Mouse (Mus musculus) brain, embryonic 14.5 days (tissue): ENCODE measurements around the gene Ece2. TPM values are rescaled to one million over a fixed set of nuclear protein-coding genes. Genes with fewer than 3 reads are reported as not detected.

Source experiments
- DNase-seq: peaks from one replicate; pipeline ENCODE4 v3.0.0-alpha.2; 2011; ENCODE audit warnings: low read depth
- CTCF ChIP-seq: fragments of 200-500 bp; IDR thresholded peaks from 2 replicates; pipeline ENCODE4 v1.5.1; 2012; ENCODE audit warnings: inconsistent platforms, mild to moderate bottlenecking, moderate library complexity, borderline replicate concordance; ENCODE audit not compliant: insufficient read depth, insufficient read length; ENCODE audit errors: extremely low read depth
- POLR2A ChIP-seq: fragments of 200-500 bp; IDR thresholded peaks from 2 replicates; pipeline ENCODE4 v1.6.1; 2012; ENCODE audit warnings: mild to moderate bottlenecking, inconsistent platforms, borderline replicate concordance; ENCODE audit not compliant: poor library complexity, insufficient read depth, insufficient read length, severe bottlenecking; ENCODE audit errors: extremely low read depth
- polyA plus RNA-seq: library from polyadenylated mRNA; depleted of rRNA; stranded (reverse); fragments of >200 nt; gene quantifications from 2 replicates; pipeline ENCODE4 v1.2.3, GENCODE M21; 2012; rRNA removed

Ece2 gene
- 27.3 and 27.7 TPM in 2 replicates for polyA plus RNA-seq

- no peak for TF ChIP-seq CTCF
- TF ChIP-seq POLR2A: 0 out of 2 replicates have a peak, but pooled peaks have one; percentile 21
- peak; percentile 57 for DNase-seq
These were observed at the start of gene Ece2 for GRCm38 (mm10) chr16:20629731-20630634. TSS of gene Ece2 (plus strand) at chr16:20629828.

DNA sequence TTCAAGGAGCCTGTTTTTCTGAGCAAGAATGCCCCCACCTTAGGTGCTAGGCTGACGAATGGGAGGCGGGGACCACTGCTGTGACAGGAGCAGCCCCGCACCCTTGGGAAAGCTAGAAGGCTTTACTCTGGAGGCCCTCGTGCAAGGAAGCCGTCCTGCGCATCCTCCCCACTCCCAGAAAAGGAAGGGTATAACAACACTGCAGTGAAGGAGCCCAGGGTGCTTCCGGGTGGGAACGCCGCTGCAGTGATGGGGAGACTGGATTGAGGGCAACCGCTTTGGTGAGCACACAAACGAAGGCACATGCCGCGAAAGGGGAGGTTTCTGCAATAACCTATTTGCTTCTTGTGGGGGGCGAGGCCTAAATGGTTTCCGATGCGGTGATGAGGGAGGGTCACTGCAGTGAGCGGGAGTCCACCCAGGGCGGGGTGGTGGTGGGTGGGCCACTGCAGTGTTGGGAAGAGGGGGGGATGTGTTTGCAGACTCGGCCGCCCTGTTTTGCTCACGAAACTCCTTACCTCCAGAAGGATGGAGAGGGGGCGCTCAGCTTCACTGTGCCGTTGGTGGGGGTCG, 40.2 kb upstream of the Ece2 start, which contains the start of gene Vwa5b2:
Vwa5b2 (plus strand) TSS at position 106 of the 573 bp plus-strand sequence.
- no peak for DNase-seq
- TF ChIP-seq POLR2A (no peak), CTCF (no peak)

DNA sequence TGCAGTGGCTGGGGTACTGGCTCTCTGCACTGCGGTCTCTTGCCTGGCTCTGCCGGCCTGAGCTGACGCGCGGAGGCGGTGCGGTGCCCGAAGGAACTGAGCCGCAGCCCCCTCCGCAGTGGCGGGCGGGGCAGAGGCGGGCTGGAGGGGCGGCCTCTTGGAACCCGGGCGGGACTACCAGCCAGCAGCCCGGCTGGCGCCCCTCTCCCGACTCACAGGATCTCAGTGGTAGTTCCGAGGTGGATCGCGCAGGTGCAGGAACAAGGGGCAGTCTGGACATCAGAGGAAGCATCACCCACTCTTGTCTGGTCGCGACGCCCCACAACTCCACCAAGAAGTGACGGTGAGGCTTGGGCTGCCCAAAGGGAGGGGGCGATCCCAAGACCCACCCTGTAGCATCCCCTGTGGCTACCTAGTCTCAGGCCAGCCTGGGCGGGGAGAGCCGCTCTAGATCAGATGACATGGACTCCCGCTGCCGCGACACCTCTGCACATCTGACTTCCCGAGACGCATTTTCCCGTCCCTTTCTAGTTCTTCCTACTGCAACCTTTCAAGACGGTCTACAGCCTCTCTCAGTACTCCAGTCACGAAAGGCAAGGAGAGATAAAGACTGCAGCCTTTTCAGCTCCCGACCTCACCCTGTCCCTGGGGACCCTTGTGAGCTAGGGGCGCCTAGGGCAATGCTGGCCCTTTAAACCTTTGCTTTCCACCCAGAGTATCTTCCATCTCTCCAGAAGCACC, 39.5 kb upstream of the Ece2 start:
- TF ChIP-seq CTCF (no peak), POLR2A (no peak)
- DNase-seq: peak; percentile 71

GRCm38 (mm10) chr16:20590680-20591038, 39.0 kb upstream of the Ece2 start:
- no peak for TF ChIP-seq CTCF
- no peak for TF ChIP-seq POLR2A

GRCm38 (mm10) chr16:20591076-20591705, 38.4 kb upstream of the Ece2 start:
- no peak for DNase-seq
- TF ChIP-seq POLR2A (no peak), CTCF (no peak)

More at GRCm38 (mm10) chr16:20590680-20591038, 39.0 kb upstream of the Ece2 start:
- DNase-seq: no peak

DNA sequence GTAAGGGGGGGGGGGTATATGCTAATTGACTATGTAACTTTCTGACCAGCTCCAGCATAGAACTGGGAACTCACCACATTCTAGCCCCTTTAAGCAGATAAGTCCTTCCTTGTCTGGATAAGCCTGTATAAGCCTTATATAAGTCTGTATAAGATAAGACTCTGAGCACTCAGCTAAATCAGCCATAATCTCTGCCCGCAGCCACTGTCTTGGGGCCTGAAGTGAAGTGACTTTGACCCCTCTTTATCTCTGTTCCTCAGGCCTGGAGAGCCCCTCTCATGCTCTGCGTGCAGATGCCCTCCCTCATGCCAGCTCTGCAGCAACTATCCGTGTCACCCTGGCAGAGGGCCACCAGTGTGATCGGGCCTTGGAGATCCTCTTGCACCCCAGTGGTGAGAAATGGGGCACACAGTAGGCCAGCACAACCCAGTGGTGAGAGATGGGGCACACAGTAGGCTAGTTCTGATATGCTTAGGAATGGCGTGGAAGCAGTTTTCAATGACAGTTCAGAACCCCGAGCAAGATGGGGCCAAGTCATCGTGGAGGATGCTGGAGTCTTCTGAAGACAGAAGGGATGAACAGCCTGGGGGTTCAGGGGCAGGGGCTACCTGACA, 34.5 kb upstream of the Ece2 start:
- DNase-seq: no peak

DNA sequence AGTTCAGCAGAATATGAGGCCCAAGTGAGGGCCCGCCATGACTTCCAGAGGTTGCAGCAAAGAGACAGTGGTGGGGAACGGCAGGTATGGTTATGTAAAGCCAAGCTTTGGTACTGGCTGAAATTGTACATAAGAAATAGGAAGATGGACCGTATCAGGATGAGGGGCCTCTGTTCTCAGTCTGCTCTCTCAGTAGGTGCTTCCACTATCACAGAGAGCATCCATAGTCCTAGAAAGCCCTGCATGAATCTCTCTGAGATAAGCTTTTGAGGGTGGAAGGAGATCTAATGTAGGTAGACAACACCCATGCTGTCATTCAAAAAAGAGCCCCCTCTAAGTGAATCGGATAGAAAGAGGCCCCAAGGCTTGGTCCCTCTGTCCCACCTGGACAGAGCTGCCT, 33.9 kb upstream of the Ece2 start:
- DNase-seq: no peak
- no peak for TF ChIP-seq POLR2A
- no peak for TF ChIP-seq CTCF

More for the DNA sequence above, 34.5 kb upstream of the Ece2 start:
- TF ChIP-seq CTCF (no peak), POLR2A (no peak)

GRCm38 (mm10) chr16:20596687-20597441, 32.8 kb upstream of the Ece2 start:
- TF ChIP-seq POLR2A: no peak
- DNase-seq: no peak

- TF ChIP-seq POLR2A (no peak), CTCF (no peak)
- no peak for DNase-seq
These were observed 29.1 kb upstream of the Ece2 start for GRCm38 (mm10) chr16:20600511-20600910.

DNA sequence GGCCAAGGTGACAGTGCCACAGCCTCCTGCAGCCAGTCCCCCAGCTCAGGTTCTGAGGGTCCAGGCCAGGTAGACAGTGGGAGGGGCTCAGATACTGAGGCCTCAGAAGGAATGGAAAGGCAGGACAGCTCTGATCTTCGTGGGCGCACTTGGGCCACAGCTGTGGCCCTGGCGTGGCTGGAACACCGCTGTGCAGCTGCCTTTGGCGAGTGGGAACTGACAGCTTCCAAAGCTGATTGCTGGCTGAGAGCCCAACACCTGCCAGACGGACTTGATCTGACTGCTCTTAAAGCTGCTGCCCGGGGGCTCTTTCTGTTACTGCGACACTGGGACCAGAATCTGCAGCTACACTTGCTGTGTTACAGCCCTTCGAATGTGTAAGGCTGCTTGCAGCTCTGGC, 24.9 kb upstream of the Ece2 start:
- DNase-seq: peak; percentile 74
- no peak for TF ChIP-seq POLR2A
- no peak for TF ChIP-seq CTCF
